Mouse (Mus musculus) liver, adult (tissue): ENCODE measurements around the gene Gpc5.

Experiments
- GATA4 ChIP-seq: IDR thresholded peaks from 2 replicates; pipeline ENCODE4 v1.6.1; 2014; ENCODE audit warnings: mild to moderate bottlenecking, low read length; ENCODE audit not compliant: insufficient replicate concordance

Gene Gpc5

GRCm38 (mm10) chr14:116348560-116348959, 1256.5 kb downstream of the Gpc5 start:
- TF ChIP-seq GATA4 = no peak

GRCm38 (mm10) chr14:116384602-116385001, 1292.6 kb downstream of the Gpc5 start:
- TF ChIP-seq GATA4 = no peak

DNA sequence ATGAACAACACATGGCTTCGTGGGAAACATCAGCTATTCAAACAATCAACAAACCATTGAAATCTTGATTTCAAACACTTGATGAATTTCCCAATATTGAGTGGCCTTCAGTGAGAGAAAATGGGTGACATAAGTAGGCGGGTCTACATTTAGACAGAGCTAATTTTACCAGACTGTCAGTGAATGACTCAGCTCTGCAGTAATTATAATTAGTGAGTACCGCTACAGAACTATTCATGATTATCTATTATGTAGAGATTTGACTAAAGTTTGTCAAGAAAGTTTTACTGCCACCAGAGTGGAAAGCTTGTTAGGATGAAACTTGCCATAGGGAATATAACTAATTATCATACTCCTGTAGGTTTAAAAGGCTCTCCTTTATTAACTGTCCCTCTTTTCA, 1323.5 kb downstream of the Gpc5 start:
- TF ChIP-seq GATA4 = no peak

- peak; percentile 96 for TF ChIP-seq GATA4
Observed at GRCm38 (mm10) chr14:116448219-116448618, 1356.2 kb downstream of the Gpc5 start.

- no peak for TF ChIP-seq GATA4
Observed at GRCm38 (mm10) chr14:116453356-116453755, 1361.3 kb downstream of the Gpc5 start.

DNA sequence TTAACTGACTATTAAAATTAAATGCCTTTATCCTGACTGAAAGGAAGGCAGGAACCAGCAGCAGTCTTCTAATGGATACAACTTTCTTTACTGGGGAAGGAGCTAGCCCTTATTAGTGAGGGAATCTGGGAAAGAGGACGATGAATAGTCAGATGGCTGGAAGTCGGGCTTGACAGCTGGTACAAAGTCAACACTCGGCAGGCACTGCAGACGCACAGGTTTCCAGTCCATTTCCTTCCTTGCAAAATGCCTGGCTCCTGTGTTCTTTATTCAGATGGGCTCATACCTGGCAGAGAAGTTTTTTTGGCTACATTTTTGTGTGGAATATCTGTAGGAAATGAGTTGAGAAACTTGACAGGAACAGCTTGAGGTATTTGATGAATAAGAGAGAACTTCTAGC, 1364.2 kb downstream of the Gpc5 start:
- no peak for TF ChIP-seq GATA4

DNA sequence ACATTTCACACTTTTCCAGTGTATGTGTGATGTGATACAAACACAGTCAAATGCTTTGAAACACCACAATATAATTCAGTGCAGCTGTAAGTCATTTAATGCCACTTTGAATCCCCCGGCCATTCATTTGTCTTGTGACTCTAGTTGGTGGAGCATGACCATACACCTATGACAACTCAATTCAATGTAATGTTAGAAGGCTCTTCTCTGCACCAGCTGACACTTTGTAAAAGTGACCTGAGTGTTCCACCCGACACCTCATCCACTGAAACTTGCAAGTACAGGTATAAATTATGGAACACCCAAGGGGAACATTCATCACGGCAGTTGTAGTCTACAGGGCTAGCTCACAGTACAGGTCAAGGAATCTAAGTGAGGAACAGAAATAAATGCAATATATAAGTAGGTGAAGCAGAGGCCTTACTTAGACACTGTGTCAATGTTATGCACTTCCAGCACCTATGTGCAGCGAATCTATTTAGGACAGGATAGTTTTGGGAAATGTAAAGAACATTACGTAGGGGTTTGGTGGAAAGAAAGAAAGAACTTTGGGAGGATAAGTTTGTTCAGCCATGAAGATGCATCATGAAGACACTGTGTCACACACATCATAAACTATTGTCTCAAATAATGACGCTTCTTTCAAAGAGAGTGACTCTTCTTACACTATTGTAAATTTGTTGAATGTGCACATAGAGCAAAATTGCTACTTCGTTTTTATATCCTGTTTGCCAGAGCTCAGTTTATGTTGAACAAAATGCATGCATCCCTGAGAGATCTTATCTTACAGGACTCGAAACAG, 1381.6 kb downstream of the Gpc5 start:
- no peak for TF ChIP-seq GATA4

DNA sequence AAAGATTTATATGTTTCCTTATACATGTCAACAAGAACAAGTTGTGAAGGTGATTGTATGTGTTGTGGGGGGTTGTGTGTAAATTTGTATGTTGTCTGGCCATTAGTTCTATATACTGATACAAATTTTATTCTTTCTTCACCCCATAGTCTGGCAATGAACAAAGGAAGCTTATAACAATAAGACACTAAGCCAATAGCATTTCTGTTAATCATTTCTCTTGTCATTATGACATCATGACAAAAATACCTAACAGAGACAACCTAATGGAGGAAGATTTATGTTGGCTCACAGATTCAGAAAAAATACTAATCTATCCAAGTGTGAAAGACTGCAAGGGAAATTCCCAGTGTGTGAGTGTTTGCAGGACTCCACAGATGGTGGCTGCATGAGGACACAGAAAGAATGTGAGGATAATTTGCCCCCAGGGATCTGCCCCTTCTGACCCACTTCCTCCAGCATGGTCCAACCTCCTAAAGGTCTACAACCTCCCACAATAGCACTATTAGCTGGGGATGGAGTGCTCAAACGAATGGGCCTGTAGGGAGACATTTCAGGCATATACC, 1402.4 kb downstream of the Gpc5 start:
- no peak for TF ChIP-seq GATA4

DNA sequence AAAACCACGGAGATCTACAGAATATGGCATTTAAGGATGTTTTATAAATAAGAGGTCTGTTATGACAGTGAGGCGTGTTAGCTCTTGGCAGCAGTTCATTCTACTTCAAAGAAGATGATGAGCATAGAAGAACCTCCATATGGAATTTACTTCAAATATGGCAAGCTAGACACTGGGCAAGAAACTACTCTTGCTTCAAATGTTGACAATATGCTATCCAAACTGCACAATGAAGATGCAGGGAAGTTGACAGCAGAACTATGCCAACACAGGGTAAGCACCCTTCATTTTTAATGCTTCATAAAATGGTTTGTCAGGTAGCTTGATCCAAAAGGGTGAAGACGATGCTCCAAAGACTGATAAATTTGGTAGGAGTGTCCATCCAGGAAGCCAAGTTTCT, 1446.2 kb downstream of the Gpc5 start:
- no peak for TF ChIP-seq GATA4

GRCm38 (mm10) chr14:116543746-116544145, 1451.7 kb downstream of the Gpc5 start:
- no peak for TF ChIP-seq GATA4

- TF ChIP-seq GATA4 = no peak
Observed at GRCm38 (mm10) chr14:116551401-116551800, 1459.4 kb downstream of the Gpc5 start.

DNA sequence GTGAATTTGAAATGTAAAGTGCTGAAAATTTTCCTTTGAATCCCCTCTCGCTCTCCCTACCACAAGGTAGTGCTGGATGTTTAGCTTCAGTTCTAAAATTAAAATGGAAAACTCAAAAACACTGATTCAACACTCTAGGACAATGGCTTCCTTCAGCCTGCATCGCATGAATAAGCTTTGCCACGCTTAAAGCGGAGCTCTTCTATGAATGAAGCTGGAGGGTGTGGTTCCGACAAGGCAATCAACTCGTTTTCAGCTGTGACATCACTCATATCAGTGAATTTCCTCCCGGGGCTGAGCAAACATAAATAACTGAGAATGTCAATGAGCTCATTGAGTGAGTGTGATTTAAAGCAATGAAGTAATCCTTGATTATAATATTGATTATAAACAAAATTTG, 1461.3 kb downstream of the Gpc5 start:
- no peak for TF ChIP-seq GATA4

DNA sequence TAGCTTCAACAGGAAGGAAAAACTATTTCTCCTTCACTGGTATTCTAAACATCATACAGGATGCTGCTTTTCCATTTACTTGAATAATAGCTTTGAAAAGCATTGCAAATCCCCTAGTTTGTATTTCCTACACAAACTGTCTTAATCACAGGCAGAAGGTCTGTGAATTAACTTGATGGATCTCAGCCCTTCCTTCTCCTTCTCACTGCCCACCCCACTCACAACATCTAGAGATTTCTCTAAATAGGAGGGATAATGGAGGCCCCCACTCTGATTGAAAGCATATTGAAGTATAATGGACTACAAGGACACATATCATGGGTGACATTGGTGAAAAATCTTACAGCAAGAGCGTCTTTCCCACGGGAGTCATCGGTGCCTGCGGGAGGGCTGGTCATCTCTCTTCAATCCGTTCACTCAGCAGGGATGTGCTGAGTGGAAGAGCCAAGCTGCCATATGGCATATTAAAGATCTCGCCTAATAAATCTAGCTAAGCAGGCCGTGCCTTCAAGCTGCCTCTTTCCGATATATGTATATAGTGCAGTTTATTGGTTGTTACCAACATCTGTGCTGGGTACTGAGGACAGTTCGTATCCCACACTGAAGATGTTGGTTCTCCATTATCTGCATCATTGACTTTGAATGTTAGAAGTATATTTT, 1466.3 kb downstream of the Gpc5 start:
- no peak for TF ChIP-seq GATA4

- TF ChIP-seq GATA4 = no peak
Observed at GRCm38 (mm10) chr14:116559990-116560389, 1468.0 kb downstream of the Gpc5 start.
